Mouse (Mus musculus): Measurements from ENCODE around the gene Chd5. TPM values are rescaled to one million over a fixed set of nuclear protein-coding genes. Genes with fewer than 3 reads are reported as not detected.

The Chd5 gene
- polyA plus RNA-seq, 1 experiment from 2014 or later, result not detected

DNA sequence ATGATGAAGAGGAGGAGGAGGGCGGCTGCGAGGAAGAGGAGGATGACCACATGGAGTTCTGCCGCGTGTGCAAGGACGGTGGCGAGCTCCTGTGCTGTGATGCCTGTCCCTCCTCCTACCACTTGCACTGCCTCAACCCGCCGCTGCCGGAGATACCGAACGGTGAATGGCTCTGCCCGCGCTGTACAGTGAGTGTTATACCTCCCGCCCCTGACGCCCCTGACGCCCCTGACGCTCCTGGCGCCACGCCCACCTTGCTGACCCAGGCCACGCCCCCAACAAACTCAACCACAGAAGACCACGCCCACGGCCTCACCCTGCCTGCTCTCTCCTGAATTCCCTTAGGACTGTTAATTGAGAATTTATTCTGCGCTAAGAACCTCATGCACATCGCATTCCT lies 22.4 kb downstream of the Chd5 start:
- Histone ChIP-seq H3K4me3 (ENCODE audit: low read depth, low read length) (no peak overlapping the region), H3K27ac (ENCODE audit: low read depth) (no peak overlapping the region), H3K27me3 (ENCODE audit: insufficient read depth, low read length) (0 out of 2 replicates have a peak, but pooled peaks cover 4% of the 10 kb centered on the region), H3K4me1 (ENCODE audit: insufficient read depth) (peaks cover 2% of the 10 kb centered on the region; the same call in 1 of the 2 replicates), H3K9ac (replicated peaks) (no peak overlapping the region), H3K4me2 (ENCODE audit: low read depth, low read length) (peak overlapping the region; percentile 32; the same call in 1 of the 2 replicates), H3K9me3 (ENCODE audit: low read length) (no peaks in the 10 kb centered on the region), H3K36me3 (replicated peaks; ENCODE audit: insufficient read depth, low read length) (no peaks in the 10 kb centered on the region)
- no peak for TF ChIP-seq EP300 (IDR thresholded peaks at IDR 0.05; ENCODE audit: low read depth)
- TF ChIP-seq CTCF (IDR thresholded peaks at IDR 0.05; ENCODE audit: low read depth), result no peak
- 3% methylated on average over 23 of the region's 24 CpGs for WGBS (ENCODE audit: insufficient replicate concordance)
- DNase-seq, result peak; percentile 71
- ATAC-seq, result peak; percentile 35; the same call in 1 of the 2 replicates

GRCm38 (mm10) chr4:152362180-152362579 lies 23.7 kb downstream of the Chd5 start:
- Histone ChIP-seq H3K27me3 (ENCODE audit: insufficient read depth, low read length) (0 out of 2 replicates have a peak, but pooled peaks cover 4% of the 10 kb centered on the region), H3K36me3 (replicated peaks; ENCODE audit: insufficient read depth, low read length) (no peaks in the 10 kb centered on the region), H3K4me3 (ENCODE audit: low read depth, low read length) (no peak overlapping the region), H3K9me3 (ENCODE audit: low read length) (no peaks in the 10 kb centered on the region), H3K27ac (ENCODE audit: low read depth) (no peak overlapping the region), H3K9ac (replicated peaks) (no peak overlapping the region), H3K4me2 (ENCODE audit: low read depth, low read length) (no peak overlapping the region), H3K4me1 (ENCODE audit: insufficient read depth) (peaks cover 2% of the 10 kb centered on the region; the same call in 1 of the 2 replicates)
- DNase-seq (no peak), ATAC-seq (peak; percentile 47; the same call in 1 of the 2 replicates)
- WGBS (ENCODE audit: insufficient replicate concordance), result 31% methylated on average over 9 of the region's 9 CpGs
- no peak for TF ChIP-seq EP300 (IDR thresholded peaks at IDR 0.05; ENCODE audit: low read depth)
- no peak for TF ChIP-seq CTCF (IDR thresholded peaks at IDR 0.05; ENCODE audit: low read depth)

DNA sequence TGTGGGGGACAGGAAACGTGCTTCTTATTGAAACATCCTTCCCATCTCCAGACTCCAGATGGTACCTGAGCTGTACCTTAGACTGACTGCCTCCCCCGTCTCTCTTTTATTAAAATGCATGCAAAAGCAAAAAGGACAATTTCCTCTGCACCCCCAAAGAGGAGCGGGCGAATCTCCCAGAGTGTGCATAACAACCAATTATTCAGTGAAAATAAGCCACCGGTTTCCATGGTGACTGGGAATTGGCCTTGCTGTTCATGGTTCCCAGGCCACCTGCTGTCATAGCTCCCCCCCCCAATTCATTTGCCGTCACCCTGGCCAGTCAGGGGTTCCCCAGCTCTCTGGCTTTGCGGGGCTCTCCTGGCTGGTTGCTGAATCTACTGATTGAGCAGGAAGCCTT lies 26.8 kb downstream of the Chd5 start:
- Histone ChIP-seq H3K9ac (replicated peaks) (no peak overlapping the region), H3K4me3 (ENCODE audit: low read depth, low read length) (no peak overlapping the region), H3K9me3 (ENCODE audit: low read length) (no peaks in the 10 kb centered on the region), H3K4me2 (ENCODE audit: low read depth, low read length) (no peak overlapping the region), H3K36me3 (replicated peaks; ENCODE audit: insufficient read depth, low read length) (no peaks in the 10 kb centered on the region), H3K4me1 (ENCODE audit: insufficient read depth) (peaks cover 2% of the 10 kb centered on the region; the same call in 1 of the 2 replicates), H3K27me3 (ENCODE audit: insufficient read depth, low read length) (0 out of 2 replicates have a peak, but pooled peaks cover 4% of the 10 kb centered on the region), H3K27ac (ENCODE audit: low read depth) (no peak overlapping the region)
- TF ChIP-seq EP300 (IDR thresholded peaks at IDR 0.05; ENCODE audit: low read depth), result no peak
- TF ChIP-seq CTCF (IDR thresholded peaks at IDR 0.05; ENCODE audit: low read depth), result no peak
- DNase-seq (no peak), ATAC-seq (no peak)
- 74% methylated on average over 7 of the region's 7 CpGs for WGBS (ENCODE audit: insufficient replicate concordance)

GRCm38 (mm10) chr4:152382528-152383252 lies 44.2 kb downstream of the Chd5 start:
- TF ChIP-seq CTCF (IDR thresholded peaks at IDR 0.05; ENCODE audit: low read depth) (no peak), EP300 (IDR thresholded peaks at IDR 0.05; ENCODE audit: low read depth) (no peak)
- Histone ChIP-seq H3K4me3 (ENCODE audit: low read depth, low read length) (no peak overlapping the region), H3K9me3 (ENCODE audit: low read length) (no peaks in the 10 kb centered on the region), H3K36me3 (replicated peaks; ENCODE audit: insufficient read depth, low read length) (no peaks in the 10 kb centered on the region), H3K27me3 (ENCODE audit: insufficient read depth, low read length) (no peaks in the 10 kb centered on the region), H3K9ac (replicated peaks) (no peak overlapping the region), H3K27ac (ENCODE audit: low read depth) (no peak overlapping the region), H3K4me1 (ENCODE audit: insufficient read depth) (no peaks in the 10 kb centered on the region), H3K4me2 (ENCODE audit: low read depth, low read length) (no peak overlapping the region)
- DNase-seq (no peak), ATAC-seq (no peak)
- WGBS (ENCODE audit: insufficient replicate concordance), result 75% methylated on average over 17 of the region's 17 CpGs

DNA sequence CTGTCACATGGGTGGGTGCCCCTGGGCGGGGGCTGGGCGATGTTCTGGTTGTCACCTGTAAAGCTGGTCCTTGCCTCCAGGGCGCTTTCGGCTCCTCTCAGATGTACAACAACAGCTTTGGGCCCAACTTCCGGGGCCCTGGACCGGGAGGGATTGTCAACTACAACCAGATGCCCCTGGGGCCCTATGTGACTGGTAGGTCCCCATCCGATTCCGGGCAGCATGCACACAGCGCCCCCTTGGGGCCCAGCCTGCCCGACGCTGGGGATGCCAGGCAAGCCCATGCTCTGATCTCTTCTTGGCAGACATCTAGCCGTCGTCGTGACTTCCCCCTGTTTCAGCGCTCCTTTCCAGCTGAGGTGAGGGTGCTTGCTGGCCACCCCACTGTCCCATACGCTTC lies 47.2 kb downstream of the Chd5 start:
- H3K27me3 ChIP-seq (ENCODE audit: insufficient read depth, low read length), result no peaks in the 10 kb centered on the region
- no peaks in the 10 kb centered on the region for H3K36me3 ChIP-seq (replicated peaks; ENCODE audit: insufficient read depth, low read length)
- peak; percentile 45 for DNase-seq
- no peak overlapping the region for H3K4me2 ChIP-seq (ENCODE audit: low read depth, low read length)
- H3K4me3 ChIP-seq (ENCODE audit: low read depth, low read length), result no peak overlapping the region
- no peak for TF ChIP-seq EP300 (IDR thresholded peaks at IDR 0.05; ENCODE audit: low read depth)
- TF ChIP-seq CTCF (IDR thresholded peaks at IDR 0.05; ENCODE audit: low read depth), result peak; percentile 56
- ATAC-seq, result no peak
- H3K9me3 ChIP-seq (ENCODE audit: low read length), result no peaks in the 10 kb centered on the region
- no peak overlapping the region for H3K27ac ChIP-seq (ENCODE audit: low read depth)
- WGBS (ENCODE audit: insufficient replicate concordance), result 45% methylated on average over 16 of the region's 16 CpGs
- H3K9ac ChIP-seq (replicated peaks), result no peak overlapping the region
- H3K4me1 ChIP-seq (ENCODE audit: insufficient read depth), result no peaks in the 10 kb centered on the region

DNA sequence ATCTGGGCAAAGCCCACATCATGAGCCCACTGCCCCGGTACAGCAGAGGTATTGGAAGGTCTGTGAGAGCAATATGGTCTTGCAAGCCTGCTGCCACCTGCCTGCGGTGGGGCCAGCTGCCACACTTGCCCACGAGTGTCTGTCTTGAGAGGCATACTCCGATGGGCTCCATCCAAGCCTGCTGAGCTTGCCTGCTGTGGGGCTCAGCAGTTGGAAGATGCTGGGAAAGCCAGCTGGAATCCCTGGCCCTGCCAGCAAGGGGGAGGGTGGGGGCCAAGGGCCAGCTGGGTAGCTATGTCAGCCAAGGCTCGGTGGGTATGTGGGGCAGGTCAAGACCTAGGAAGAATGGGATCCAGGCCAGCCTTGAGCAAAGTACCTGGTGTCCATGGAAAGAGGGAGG lies 53.7 kb downstream of the Chd5 start:
- ATAC-seq (no peak), DNase-seq (no peak)
- no peak overlapping the region for H3K27ac ChIP-seq (ENCODE audit: low read depth)
- no peak overlapping the region for H3K9ac ChIP-seq (replicated peaks)
- no peaks in the 10 kb centered on the region for H3K4me1 ChIP-seq (ENCODE audit: insufficient read depth)
- no peaks in the 10 kb centered on the region for H3K36me3 ChIP-seq (replicated peaks; ENCODE audit: insufficient read depth, low read length)
- H3K9me3 ChIP-seq (ENCODE audit: low read length), result no peaks in the 10 kb centered on the region
- H3K4me3 ChIP-seq (ENCODE audit: low read depth, low read length), result no peak overlapping the region
- H3K27me3 ChIP-seq (ENCODE audit: insufficient read depth, low read length), result no peaks in the 10 kb centered on the region
- WGBS (ENCODE audit: insufficient replicate concordance), result 79% methylated on average over 5 of the region's 5 CpGs
- no peak for TF ChIP-seq EP300 (IDR thresholded peaks at IDR 0.05; ENCODE audit: low read depth)
- TF ChIP-seq CTCF (IDR thresholded peaks at IDR 0.05; ENCODE audit: low read depth), result no peak
- H3K4me2 ChIP-seq (ENCODE audit: low read depth, low read length), result no peak overlapping the region

Data from liver, postnatal 0 days (tissue).